Mouse (Mus musculus) embryonic facial prominence, embryonic 13.5 days (tissue): Measurements from ENCODE around the gene Slc31a1. TPM values are rescaled to one million over a fixed set of nuclear protein-coding genes. Genes with fewer than 3 reads are reported as not detected.
A peak's percentile ranks its signal among the peaks of the same experiment; 100 is the strongest.

Source experiments
- ATAC-seq: fragments of 200-750 bp; cut with Nextera tagmentation; 2 replicates; pipeline ENCODE4 v1.8.0; 2017; ENCODE audit warnings: low read depth; ENCODE audit not compliant: insufficient number of reproducible peaks, insufficient read depth, low FRiP score, low TSS enrichment
- H3K27ac ChIP-seq: fragments of 300-500 bp; sonication (generic); 2 replicates; pipeline ENCODE4 v1.5.1; 2015; ENCODE audit warnings: moderate library complexity, mild to moderate bottlenecking, inconsistent platforms
- H3K27me3 ChIP-seq: fragments of 300-500 bp; sonication (generic); 2 replicates; pipeline ENCODE4 v1.6.1; 2015; ENCODE audit warnings: mild to moderate bottlenecking, inconsistent platforms
- H3K36me3 ChIP-seq: fragments of 300-500 bp; sonication (generic); 2 replicates; pipeline ENCODE4 v1.6.1; 2015; ENCODE audit warnings: mild to moderate bottlenecking, inconsistent platforms
- H3K4me1 ChIP-seq: fragments of 300-500 bp; sonication (generic); 2 replicates; pipeline ENCODE4 v1.6.1; 2015; ENCODE audit warnings: inconsistent platforms
- H3K4me2 ChIP-seq: fragments of 300-500 bp; sonication (generic); 2 replicates; pipeline ENCODE4 v1.6.1; 2015; ENCODE audit warnings: moderate library complexity, mild to moderate bottlenecking, inconsistent platforms
- H3K4me3 ChIP-seq: fragments of 300-500 bp; sonication (generic); 2 replicates; pipeline ENCODE4 v1.5.1; 2015; ENCODE audit warnings: mild to moderate bottlenecking, inconsistent platforms
- H3K9ac ChIP-seq: fragments of 300-500 bp; sonication (generic); 2 replicates; pipeline ENCODE4 v1.6.1; 2015; ENCODE audit warnings: mild to moderate bottlenecking, inconsistent platforms
- H3K9me3 ChIP-seq: fragments of 300-500 bp; sonication (generic); 2 replicates; pipeline ENCODE4 v1.6.1; 2016; ENCODE audit warnings: inconsistent platforms
- WGBS: fragments of 180-500 bp; shearing (Covaris S2); methylation state at CpG from one replicate; pipeline ENCODE4 v1.1.7; 2015; ENCODE audit warnings: mixed read lengths; 5-methylcytosine and 5-hydroxymethylcytosine counted together
- polyA plus RNA-seq: library from polyadenylated mRNA; unstranded; fragments of >200 nt; fragmentation: Nextera tagmentation; extraction: Ambion mirVana; gene quantifications from 2 replicates; pipeline ENCODE4 v1.2.1, GENCODE M21; 2015

The Slc31a1 gene
- polyA plus RNA-seq, 1 experiment from 2014 or later = 42.8 TPM

DNA sequence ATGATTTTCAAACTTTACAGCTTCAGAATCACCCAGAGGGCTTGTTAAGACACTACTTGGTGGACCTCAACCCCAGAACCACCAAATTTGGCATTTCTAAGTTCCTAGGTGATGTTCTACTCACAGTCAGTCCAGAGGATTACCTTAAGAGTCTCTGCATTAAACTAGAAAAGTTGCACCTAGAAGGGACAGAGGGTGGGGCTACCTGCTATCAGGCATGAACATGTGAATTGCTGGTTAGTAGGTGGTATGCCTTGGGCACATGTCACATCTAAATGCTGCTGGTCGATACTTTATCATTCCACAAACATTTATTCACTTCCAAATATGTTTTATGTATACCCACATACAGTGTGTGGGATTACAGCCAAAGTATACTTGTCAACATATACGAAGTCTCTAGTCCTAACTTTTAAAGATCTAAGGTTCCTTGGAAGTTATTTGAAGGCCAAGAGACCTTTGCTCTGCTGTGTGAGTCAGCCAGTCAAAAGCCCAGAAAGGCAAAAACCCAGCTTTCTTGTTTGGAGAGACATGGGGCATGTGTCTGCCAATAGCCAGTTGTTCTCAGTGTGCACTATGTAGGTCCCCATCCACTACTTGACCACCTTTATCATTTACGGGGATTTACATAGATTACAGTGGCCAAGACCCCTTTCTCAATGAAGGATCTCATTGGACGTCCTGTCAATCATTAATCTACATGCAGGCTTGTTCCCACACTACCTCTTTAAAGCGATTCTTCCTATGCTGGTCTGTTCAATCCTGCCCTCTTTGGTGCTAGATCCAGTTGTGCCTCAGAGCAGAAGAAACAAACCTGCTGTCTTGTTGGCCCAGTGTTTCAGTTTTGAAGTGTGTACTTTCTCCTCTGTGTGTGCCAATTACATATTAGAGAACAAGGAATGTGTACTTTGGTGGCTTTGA lies 29.3 kb downstream of the Slc31a1 start:
- 84% methylated on average over 5 of the region's 5 CpGs for WGBS
- no peak for ATAC-seq
- Histone ChIP-seq H3K36me3 (peaks cover 67% of the 10 kb centered on the region), H3K27ac (no peak overlapping the region), H3K9ac (no peak overlapping the region), H3K4me1 (no peaks in the 10 kb centered on the region), H3K9me3 (no peaks in the 10 kb centered on the region), H3K4me2 (no peak overlapping the region), H3K27me3 (no peaks in the 10 kb centered on the region), H3K4me3 (no peak overlapping the region)

DNA sequence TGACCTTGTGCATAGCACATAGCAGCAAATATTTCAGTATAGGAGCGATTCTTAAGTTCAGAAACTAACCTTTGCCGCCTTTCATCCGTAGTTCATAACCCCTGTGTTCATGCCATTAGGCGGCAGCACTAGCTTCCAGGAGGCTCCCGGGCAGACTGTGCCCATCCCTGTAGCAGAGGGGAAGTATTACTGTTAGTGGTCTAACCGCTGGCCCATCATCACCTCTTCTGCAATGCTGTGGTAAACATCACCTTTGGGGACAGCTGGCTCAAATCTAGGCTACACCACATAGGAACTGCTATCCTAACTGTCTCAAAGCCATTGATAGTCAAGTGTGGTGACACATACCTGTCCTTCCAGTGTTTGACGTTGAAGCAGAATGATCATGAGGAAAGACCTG lies 31.4 kb downstream of the Slc31a1 start:
- no peak overlapping the region for H3K4me2 ChIP-seq
- ATAC-seq = no peak
- H3K27me3 ChIP-seq = no peaks in the 10 kb centered on the region
- 85% methylated on average over 7 of the region's 7 CpGs for WGBS
- peaks cover 82% of the 10 kb centered on the region for H3K36me3 ChIP-seq
- H3K4me1 ChIP-seq = no peaks in the 10 kb centered on the region
- H3K4me3 ChIP-seq = no peak overlapping the region
- H3K27ac ChIP-seq = no peak overlapping the region
- H3K9ac ChIP-seq = no peak overlapping the region
- no peaks in the 10 kb centered on the region for H3K9me3 ChIP-seq

DNA sequence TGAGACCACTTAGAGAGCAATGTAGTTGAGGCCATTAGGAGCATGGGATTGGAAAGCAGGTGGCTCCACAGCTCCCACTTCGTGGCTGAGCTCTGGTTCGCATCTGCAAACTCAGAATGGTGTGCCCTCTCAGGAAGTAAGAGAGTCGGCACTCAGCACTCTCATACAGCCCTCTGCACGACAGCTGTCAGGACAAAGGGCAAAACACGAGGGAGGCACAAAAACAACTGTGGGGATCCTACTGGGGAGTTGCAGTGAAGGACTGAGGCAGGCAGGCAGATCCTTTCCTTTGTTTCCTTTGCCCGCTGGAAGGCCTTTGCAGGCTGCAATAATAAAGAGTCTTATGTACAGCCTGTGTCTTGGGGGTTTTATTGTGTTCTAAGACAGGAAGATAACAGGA lies 32.9 kb downstream of the Slc31a1 start:
- no peak overlapping the region for H3K4me3 ChIP-seq
- no peak overlapping the region for H3K4me2 ChIP-seq
- peaks cover 85% of the 10 kb centered on the region for H3K36me3 ChIP-seq
- H3K27ac ChIP-seq = no peak overlapping the region
- 69% methylated on average over 6 of the region's 6 CpGs for WGBS
- H3K9me3 ChIP-seq = no peaks in the 10 kb centered on the region
- no peaks in the 10 kb centered on the region for H3K27me3 ChIP-seq
- no peak overlapping the region for H3K9ac ChIP-seq
- H3K4me1 ChIP-seq = no peaks in the 10 kb centered on the region
- no peak for ATAC-seq

DNA sequence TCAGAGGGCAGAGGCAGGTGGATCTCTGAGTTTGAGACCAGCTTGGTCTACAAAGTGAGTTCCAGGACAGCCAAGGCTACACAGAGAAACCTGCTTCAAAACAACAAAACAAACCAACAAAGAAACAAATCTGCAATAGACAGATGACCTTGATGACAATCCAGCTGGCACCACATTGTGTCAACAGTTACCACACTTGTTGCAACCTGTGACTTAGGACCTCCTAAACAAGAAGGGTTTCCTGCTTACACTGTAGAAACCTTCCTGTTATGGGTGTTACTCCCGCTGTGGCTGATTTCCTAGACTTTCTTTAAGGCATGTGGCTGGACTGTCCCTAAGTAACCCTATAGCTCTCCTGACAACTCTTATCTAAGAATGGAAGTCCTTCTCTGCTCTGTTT lies 35.3 kb downstream of the Slc31a1 start:
- no peak for ATAC-seq
- H3K9ac ChIP-seq = no peak overlapping the region
- H3K4me2 ChIP-seq = no peak overlapping the region
- no peaks in the 10 kb centered on the region for H3K9me3 ChIP-seq
- no peaks in the 10 kb centered on the region for H3K4me1 ChIP-seq
- no peak overlapping the region for H3K4me3 ChIP-seq
- WGBS = 98% methylated on average over 1 of the region's 1 CpGs
- peaks cover 86% of the 10 kb centered on the region for H3K36me3 ChIP-seq
- H3K27me3 ChIP-seq = no peaks in the 10 kb centered on the region
- H3K27ac ChIP-seq = no peak overlapping the region

DNA sequence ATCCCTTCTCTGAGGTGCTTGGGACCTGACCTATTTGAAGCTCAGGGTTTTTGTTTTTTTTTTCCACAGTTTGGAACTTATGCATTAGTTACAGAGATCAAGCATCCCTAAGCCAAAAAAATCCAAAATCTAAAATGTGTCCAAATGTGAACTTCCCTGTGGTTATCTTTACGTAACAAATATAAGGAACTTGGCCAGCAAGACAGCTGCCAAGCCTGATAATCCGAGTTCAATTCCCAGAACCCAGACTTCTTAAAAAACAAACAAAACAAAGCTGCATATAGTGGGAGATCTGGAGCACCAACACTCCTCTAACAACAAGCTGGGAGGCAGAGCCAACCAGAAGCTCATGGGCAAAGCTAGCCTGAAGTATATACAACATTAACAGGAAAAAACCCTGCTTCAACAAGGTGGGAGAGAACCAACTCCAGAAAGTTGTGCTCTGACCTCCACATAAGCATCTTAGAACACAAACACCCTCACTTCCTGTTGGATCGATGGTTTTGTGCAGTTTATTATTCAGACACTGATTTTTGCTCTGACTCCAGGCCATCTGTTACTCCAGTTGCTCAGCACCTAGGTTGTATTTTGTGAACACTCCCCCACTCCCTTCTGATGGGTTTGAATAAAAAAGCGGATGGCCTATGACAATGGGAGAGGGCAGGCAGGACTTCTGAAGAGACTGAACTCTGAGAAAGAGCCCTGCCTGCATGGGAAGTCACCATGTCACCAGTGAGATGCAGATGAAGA lies 37.3 kb downstream of the Slc31a1 start:
- Histone ChIP-seq H3K27me3 (no peaks in the 10 kb centered on the region), H3K9me3 (no peaks in the 10 kb centered on the region), H3K4me3 (no peak overlapping the region), H3K9ac (no peak overlapping the region), H3K4me1 (no peaks in the 10 kb centered on the region), H3K4me2 (no peak overlapping the region), H3K36me3 (peaks cover 86% of the 10 kb centered on the region), H3K27ac (no peak overlapping the region)
- 93% methylated on average over 4 of the region's 4 CpGs for WGBS
- ATAC-seq = no peak

DNA sequence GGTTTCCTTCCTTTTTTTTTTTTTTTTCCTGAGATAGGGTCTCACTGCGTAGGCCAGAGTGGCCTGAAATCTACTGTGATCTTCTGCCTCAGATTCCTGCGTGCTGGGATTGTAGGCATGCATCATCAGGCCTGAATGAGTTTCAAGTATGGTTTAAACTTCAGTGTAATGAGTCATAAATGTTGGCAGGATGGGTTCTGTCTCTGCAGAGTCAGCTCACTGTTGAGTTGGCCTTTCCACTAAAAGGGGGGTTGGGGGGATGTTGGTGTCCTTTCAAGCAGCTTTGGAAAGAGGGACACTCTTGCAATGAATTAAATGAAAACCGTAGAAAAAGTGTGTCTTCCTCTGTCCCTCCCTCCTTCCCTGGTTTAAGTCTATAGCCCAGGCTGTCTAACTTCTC lies 38.4 kb downstream of the Slc31a1 start:
- Histone ChIP-seq H3K9ac (no peak overlapping the region), H3K27ac (no peak overlapping the region), H3K4me3 (no peak overlapping the region), H3K36me3 (peaks cover 87% of the 10 kb centered on the region), H3K9me3 (no peaks in the 10 kb centered on the region), H3K4me2 (no peak overlapping the region), H3K4me1 (no peaks in the 10 kb centered on the region), H3K27me3 (no peaks in the 10 kb centered on the region)
- ATAC-seq = no peak
- WGBS = 94% methylated on average over 3 of the region's 3 CpGs

DNA sequence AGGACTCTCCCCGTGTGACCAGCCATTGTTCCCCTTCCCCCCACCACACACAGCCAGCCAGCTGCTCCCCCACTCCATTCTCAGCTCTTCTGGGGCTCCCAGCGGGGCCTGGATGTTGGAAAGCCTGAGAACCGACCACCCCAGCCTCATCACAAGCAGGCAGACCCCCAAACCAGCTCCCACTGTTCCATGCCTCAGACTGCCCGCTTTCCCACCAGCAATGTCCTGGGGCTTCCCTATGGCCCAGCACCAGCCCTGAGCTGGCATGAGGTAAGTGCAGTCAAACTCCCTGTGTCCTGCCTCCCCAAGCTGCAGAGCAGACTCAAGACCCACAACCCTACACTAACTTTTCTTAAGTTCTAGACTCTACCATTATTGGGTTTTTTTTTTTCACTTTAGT lies 45.6 kb downstream of the Slc31a1 start:
- Histone ChIP-seq H3K36me3 (peaks cover 32% of the 10 kb centered on the region), H3K4me1 (peaks cover 20% of the 10 kb centered on the region), H3K9me3 (no peaks in the 10 kb centered on the region), H3K4me2 (0 out of 2 replicates have a peak overlapping the region, but pooled peaks have one; percentile 1), H3K9ac (no peak overlapping the region), H3K4me3 (no peak overlapping the region; the same call in 1 of the 2 replicates), H3K27ac (no peak overlapping the region), H3K27me3 (no peaks in the 10 kb centered on the region)
- no peak for ATAC-seq
- WGBS = 78% methylated on average over 4 of the region's 4 CpGs

DNA sequence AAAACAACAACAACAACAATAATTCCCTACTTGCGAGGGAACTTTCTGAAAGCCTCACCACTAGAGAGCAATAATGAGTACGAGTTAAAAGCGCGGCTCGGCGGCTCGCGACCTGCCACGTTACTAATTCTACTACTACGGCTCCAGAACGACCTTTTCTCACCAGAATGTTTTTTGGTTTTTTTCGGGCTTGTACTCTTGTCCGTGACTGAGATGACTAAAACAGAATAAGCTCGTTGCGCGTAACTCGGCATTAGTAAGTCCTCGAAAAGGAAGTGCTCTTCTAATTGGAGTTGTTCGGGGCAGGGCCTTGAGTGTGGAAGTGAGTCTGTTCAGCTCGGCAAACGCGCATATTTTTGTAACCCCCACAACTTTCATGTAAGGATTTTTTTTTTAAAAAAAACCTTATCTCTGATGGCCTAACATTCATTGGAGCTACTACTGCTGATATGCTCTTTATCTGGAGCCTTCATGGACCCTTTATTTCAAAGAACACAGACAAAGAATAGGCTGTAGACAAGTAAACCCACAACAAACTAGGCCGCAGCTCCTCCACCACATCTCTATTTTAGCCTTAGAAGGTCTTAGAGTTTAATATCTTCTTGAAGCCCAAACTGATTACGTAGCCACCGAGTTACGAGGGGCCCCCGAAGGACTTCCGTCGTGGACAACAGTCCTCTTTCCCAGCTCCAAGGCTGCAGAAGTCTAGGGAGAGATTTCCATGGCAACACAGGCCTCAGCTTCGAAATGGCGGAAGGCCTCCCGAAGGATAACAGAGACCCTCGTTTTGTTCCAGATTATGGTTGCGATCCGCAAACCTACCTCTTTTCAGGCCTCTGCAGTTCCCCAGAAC lies 47.4 kb downstream of the Slc31a1 start:
- WGBS = under 1% methylated on average over 35 of the region's 35 CpGs
- peak overlapping the region; percentile 94 for H3K9ac ChIP-seq
- ATAC-seq = 0 out of 2 replicates have a peak, but pooled peaks have one; percentile 39
- H3K4me3 ChIP-seq = peak overlapping the region; percentile 85
- no peaks in the 10 kb centered on the region for H3K9me3 ChIP-seq
- H3K27me3 ChIP-seq = no peaks in the 10 kb centered on the region
- H3K27ac ChIP-seq = peak overlapping the region; percentile 89
- peaks cover 32% of the 10 kb centered on the region for H3K36me3 ChIP-seq
- peaks cover 20% of the 10 kb centered on the region for H3K4me1 ChIP-seq
- H3K4me2 ChIP-seq = peak overlapping the region; percentile 64

DNA sequence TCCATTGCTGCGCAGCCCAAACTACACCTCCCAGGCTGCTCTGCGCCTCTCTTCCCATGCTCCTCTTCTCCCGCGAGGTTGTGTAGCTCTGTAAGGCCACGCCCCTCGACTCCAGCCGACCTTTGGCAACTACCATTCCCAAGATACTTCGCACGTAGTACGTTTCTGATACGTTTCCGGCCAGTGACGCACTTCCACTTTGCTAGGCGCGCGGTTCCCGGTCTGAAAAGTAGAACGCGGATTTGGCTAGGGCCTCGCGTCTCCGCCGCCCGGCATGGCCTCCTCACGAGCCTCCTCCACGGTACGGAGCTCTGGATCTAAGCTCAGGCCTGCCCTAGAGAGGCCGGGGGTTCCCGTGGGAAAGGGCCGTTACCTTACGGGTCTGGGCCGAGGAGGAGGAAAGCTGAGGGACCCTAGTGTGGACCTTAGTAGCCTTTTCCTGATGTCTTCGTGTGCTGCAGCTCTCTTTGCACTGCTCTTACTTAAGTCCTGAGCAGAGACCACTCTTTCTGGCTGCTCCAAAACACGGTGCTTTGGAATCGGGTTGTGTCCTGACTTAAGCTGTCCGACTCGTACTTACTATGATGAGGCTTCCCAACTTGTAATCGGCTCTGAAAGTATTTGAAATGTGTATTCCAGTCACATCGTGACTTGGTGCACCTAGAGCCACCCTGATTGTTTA lies 48.2 kb downstream of the Slc31a1 start, which contains the start of the genes Cdc26 and Prpf4:
TSS of gene Cdc26 (minus strand) at position 42 of the 682 bp plus-strand sequence.
TSS of gene Prpf4 (plus strand) at position 197 of the 682 bp plus-strand sequence.
- H3K27ac ChIP-seq = peak within 1 kb of the TSS; percentile 89
- peak within 1 kb of the TSS; percentile 94 for H3K9ac ChIP-seq
- under 1% methylated on average over 39 of the region's 39 CpGs for WGBS
- no peaks in the 10 kb centered on the region for H3K9me3 ChIP-seq
- peaks cover 33% of the 10 kb centered on the region for H3K36me3 ChIP-seq
- peak within 1 kb of the TSS; percentile 64 for H3K4me2 ChIP-seq
- H3K4me1 ChIP-seq = peaks cover 20% of the 10 kb centered on the region
- ATAC-seq = peak; percentile 100
- peak within 1 kb of the TSS; percentile 85 for H3K4me3 ChIP-seq
- no peaks in the 10 kb centered on the region for H3K27me3 ChIP-seq

DNA sequence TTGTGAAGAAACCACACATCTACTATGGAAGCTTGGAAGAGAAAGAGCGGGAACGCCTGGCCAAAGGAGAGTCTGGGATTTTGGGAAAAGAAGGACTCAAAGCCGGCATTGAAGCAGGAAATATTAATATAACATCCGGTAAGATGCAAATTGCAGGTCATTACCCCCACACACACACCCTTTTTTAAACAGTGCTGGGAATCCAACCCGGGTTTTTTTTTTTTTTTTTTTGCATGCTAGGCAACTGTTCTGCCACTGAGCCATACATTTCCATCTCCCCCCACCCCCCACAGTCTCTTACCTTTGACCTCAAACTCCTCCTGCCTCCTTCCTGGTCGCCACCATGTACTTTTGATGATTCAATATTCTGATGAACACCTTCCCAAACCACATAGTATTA lies 49.1 kb downstream of the Slc31a1 start:
- ATAC-seq = no peak
- peak overlapping the region; percentile 64 for H3K4me2 ChIP-seq
- whole genome bisulfite sequencing = 24% methylated on average over 6 of the region's 6 CpGs
- H3K27me3 ChIP-seq = no peaks in the 10 kb centered on the region
- H3K36me3 ChIP-seq = peaks cover 37% of the 10 kb centered on the region
- peaks cover 20% of the 10 kb centered on the region for H3K4me1 ChIP-seq
- H3K27ac ChIP-seq = peak overlapping the region; percentile 89; the same call in 1 of the 2 replicates
- no peaks in the 10 kb centered on the region for H3K9me3 ChIP-seq
- peak overlapping the region; percentile 94 for H3K9ac ChIP-seq
- peak overlapping the region; percentile 85 for H3K4me3 ChIP-seq
